Mouse (Mus musculus): Measurements from ENCODE around the gene Spdl1.
"Not testable (repeated sequence)": the region's sequence is repeated elsewhere in the genome, so short reads cannot be mapped to it uniquely, and the experiment has no call there.

Spdl1 gene

GRCm38 (mm10) chr11:34805026-34805425 lies 28.4 kb downstream of the Spdl1 start:
- DNase-seq (ENCODE audit: inconsistent ontology term) = not testable (repeated sequence)

- not testable (repeated sequence) for DNase-seq (ENCODE audit: inconsistent ontology term)
These were observed 35.4 kb downstream of the Spdl1 start for GRCm38 (mm10) chr11:34798066-34798465.

DNA sequence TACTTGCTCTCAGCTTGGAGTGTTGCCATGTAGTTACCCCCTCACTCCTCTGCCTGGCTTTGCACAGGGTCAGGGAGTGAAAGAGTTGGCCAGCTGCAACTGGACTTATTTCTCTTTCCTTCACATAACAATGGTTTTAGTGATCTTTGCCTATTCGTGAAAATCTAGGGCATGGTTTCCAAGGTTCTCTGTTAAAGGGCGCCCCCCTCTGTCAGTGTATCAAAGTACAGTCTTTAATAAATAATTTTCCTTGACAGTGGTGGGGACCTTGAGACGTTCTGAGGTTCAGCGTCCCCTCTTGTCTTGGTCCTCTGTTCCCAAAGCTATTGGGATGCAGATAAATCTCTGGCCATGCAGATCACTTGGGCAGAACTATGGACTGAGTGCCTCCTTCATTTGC lies 37.3 kb downstream of the Spdl1 start:
- DNase-seq (ENCODE audit: inconsistent ontology term) = peak; percentile 17

DNA sequence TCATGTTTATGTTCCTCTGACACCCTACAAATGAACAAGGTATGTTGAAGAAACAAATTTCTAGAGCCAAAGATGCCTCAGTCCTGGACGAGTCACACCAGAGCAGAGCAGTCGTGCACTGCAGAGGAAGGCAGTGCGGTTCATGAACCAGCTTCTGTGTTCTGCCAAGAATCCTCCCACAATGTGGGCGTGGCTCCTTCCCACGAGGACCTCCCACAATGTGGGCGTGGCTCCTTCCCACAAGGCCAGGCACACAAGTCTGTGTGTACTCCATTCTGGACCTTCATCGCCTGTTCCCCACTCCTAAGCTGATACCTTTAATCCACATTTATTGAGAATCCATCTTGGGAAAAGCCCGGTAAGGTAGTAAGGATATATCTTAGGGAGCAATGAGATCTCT lies 41.6 kb downstream of the Spdl1 start:
- DNase-seq (ENCODE audit: inconsistent ontology term) = no peak

- DNase-seq (ENCODE audit: inconsistent ontology term) = no peak
These were observed 48.6 kb downstream of the Spdl1 start for GRCm38 (mm10) chr11:34784864-34785263.

- no peak for DNase-seq (ENCODE audit: inconsistent ontology term)
These were observed 49.8 kb downstream of the Spdl1 start, which contains the start of gene Dock2 for GRCm38 (mm10) chr11:34783587-34784043. TSS of gene Dock2 (minus strand) at chr11:34783892.

GRCm38 (mm10) chr11:34782516-34783430 lies 50.7 kb downstream of the Spdl1 start:
- DNase-seq (ENCODE audit: inconsistent ontology term) = no peak

DNA sequence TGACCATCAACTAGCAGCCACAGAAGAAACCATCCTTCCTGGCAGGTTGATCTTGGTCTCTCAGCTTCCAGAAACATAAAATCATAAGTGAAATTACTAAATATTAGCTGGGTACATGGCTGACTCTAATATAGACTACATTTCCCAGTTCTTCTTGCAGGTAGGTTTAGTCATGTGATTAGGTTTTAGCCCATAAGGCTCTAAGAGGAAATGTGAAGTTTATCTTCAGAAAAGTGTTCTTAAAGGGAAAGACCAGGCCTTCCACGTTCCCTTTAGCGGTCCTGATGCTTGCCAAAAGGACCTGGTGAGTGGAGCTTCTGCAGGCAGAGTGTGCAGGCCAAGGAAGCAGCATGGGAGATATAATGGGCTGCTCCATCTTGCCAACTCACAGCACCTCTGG lies 52.7 kb downstream of the Spdl1 start:
- no peak for DNase-seq (ENCODE audit: inconsistent ontology term)

GRCm38 (mm10) chr11:34779966-34780365 lies 53.5 kb downstream of the Spdl1 start:
- DNase-seq (ENCODE audit: inconsistent ontology term) = no peak

DNA sequence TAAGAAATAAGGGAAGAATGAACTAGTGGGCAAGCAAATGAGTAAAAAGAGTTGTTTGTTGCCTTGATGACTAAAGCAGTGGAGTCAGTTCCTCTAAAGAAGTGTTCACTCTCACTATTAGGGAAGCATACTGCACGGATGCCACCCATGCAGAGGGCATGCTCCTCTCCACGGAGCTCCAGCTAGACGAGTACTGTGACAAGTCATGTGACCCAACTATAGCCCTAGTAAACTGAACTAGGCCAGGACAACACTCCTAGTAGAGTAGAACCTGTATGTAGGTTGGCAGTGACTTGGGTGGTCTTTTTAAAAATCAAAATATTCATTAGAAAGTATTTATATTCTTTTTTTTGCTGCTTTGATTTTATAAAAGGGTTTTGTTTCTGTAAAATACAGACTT lies 55.1 kb downstream of the Spdl1 start:
- no peak for DNase-seq (ENCODE audit: inconsistent ontology term)

DNA sequence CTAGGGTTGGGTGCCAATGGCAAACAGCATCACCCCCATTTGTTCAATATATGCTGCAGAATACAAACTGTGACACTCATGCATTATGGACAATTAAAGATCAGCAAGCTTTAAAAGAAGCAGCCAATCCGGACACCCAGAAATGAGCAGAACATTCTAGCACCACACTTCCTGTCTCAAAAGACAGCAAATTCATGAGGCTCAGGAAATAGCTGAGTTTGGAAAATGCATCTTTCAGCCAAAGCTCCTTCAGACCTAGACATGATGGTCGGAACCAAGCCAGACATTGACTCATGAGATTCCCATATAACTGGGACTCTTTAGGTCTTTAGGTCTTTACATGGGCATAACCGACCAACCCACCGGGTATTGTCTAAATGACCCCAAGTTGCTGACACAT lies 55.9 kb downstream of the Spdl1 start:
- DNase-seq (ENCODE audit: inconsistent ontology term) = no peak

DNA sequence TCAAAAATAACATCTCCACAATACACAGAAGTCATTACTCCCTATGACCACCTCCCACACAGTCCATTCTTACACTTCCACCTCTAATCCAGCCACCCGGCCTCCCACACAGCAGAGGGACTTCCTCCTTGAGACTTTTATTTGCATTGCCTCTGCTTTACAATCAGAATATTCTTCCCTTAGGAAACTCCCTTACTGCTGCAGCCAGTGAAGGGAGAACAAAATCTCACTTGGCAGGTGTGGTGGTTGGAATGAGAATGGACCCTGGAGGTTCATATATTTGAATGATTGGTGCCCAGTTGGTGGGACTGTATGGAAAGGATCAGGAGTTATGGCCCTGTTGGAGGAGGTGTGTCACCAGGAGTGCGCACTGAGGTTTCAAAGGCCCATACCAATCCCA lies 57.4 kb downstream of the Spdl1 start:
- DNase-seq (ENCODE audit: inconsistent ontology term) = no peak

GRCm38 (mm10) chr11:34774636-34775035 lies 58.8 kb downstream of the Spdl1 start:
- DNase-seq (ENCODE audit: inconsistent ontology term) = no peak

GRCm38 (mm10) chr11:34773304-34773895 lies 60.0 kb downstream of the Spdl1 start:
- DNase-seq (ENCODE audit: inconsistent ontology term) = no peak

GRCm38 (mm10) chr11:34771221-34771986 lies 62.0 kb downstream of the Spdl1 start:
- peak; percentile 16 for DNase-seq (ENCODE audit: inconsistent ontology term)

DNA sequence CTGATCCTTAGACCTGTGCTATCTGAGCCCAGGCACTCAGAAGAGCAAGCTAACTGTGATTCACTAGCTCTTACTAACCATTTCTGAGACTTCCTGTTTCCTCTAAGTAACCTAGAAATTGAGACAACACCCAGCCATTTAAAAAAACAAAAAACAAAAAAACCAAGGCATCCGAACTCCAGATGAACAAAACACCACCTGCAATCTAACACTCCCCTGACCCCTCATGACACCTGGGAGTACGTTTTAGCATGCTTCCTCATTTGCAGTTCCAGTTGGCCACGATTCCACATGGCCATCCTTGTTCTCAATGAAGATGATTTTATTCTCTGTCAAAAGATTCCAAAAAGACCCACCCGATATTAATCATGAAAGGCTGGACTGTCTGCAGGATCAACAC lies 62.8 kb downstream of the Spdl1 start:
- DNase-seq (ENCODE audit: inconsistent ontology term) = no peak

GRCm38 (mm10) chr11:34769946-34770345 lies 63.5 kb downstream of the Spdl1 start:
- no peak for DNase-seq (ENCODE audit: inconsistent ontology term)

GRCm38 (mm10) chr11:34769396-34769795 lies 64.0 kb downstream of the Spdl1 start:
- no peak for DNase-seq (ENCODE audit: inconsistent ontology term)

GRCm38 (mm10) chr11:34763739-34764361 lies 69.6 kb downstream of the Spdl1 start:
- no peak for DNase-seq (ENCODE audit: inconsistent ontology term)

GRCm38 (mm10) chr11:34762570-34763127 lies 70.8 kb downstream of the Spdl1 start:
- DNase-seq (ENCODE audit: inconsistent ontology term) = no peak

DNA sequence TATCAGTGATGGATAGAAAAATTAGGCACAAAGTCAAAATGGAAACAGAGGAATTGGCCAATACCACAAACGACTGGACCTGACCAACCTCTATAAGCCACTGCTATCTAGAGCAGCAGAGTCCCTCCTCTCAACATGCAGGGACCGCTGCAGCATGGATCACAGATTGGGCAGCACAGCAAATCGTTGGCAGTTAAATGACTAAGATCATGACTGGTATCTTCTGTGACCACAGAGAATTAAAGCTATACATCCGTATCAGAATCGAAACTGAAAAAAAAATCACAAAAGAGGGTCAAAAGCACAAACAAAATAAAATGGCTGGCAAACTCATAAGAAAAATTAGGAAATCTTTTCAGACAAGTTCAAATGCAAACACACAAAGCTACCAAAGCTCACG lies 71.3 kb downstream of the Spdl1 start:
- DNase-seq (ENCODE audit: inconsistent ontology term) = no peak
